Mouse (Mus musculus) embryonic fibroblast, embryonic 13.5 days (primary cell): ENCODE results near the gene Minpp1. TPM values are rescaled to one million over a fixed set of nuclear protein-coding genes. Genes with fewer than 3 reads are reported as not detected.
"Not testable (repeated sequence)": the region's sequence is repeated elsewhere in the genome, so short reads cannot be mapped to it uniquely, and the experiment has no call there.

ENCODE experiments used
- H3K27ac ChIP-seq: 2 replicates; pipeline ENCODE4 v1.5.1; 2012; ENCODE audit warnings: low read length, control low read depth, inconsistent platforms; ENCODE audit not compliant: insufficient read depth
- H3K4me1 ChIP-seq: 2 replicates; pipeline ENCODE4 v1.6.1; 2011; ENCODE audit warnings: low read length; ENCODE audit not compliant: control insufficient read depth, insufficient read depth
- H3K4me3 ChIP-seq: 2 replicates; pipeline ENCODE4 v1.5.1; 2011; ENCODE audit warnings: mild to moderate bottlenecking, control low read depth, low read length; ENCODE audit not compliant: insufficient read depth
- CTCF ChIP-seq: IDR thresholded peaks from 2 replicates; pipeline ENCODE4 v1.5.1; 2011; ENCODE audit warnings: mild to moderate bottlenecking, control low read depth, low read length, moderate library complexity, borderline replicate concordance; ENCODE audit not compliant: insufficient read depth
- POLR2A ChIP-seq: IDR thresholded peaks from 2 replicates; pipeline ENCODE4 v1.6.1; 2011; ENCODE audit warnings: low read depth, mild to moderate bottlenecking, control low read depth, low read length, moderate library complexity
- polyA plus RNA-seq: library from polyadenylated mRNA; stranded (reverse); fragments of >200 nt; gene quantifications from 2 replicates; pipeline ENCODE4 v1.2.4, GENCODE M21; 2011; ENCODE audit warnings: low read depth; ENCODE audit not compliant: missing spikeins, insufficient read length

Gene Minpp1
- polyA plus RNA-seq, 1 experiment: 50.8 TPM

- Histone ChIP-seq H3K4me3 (no peak overlapping the region), H3K27ac (no peak overlapping the region), H3K4me1 (peaks cover 3% of the 10 kb centered on the region)
- TF ChIP-seq CTCF (no peak), POLR2A (no peak)
Measured at GRCm38 (mm10) chr19:32470570-32471263, 14.9 kb upstream of the Minpp1 start.

DNA sequence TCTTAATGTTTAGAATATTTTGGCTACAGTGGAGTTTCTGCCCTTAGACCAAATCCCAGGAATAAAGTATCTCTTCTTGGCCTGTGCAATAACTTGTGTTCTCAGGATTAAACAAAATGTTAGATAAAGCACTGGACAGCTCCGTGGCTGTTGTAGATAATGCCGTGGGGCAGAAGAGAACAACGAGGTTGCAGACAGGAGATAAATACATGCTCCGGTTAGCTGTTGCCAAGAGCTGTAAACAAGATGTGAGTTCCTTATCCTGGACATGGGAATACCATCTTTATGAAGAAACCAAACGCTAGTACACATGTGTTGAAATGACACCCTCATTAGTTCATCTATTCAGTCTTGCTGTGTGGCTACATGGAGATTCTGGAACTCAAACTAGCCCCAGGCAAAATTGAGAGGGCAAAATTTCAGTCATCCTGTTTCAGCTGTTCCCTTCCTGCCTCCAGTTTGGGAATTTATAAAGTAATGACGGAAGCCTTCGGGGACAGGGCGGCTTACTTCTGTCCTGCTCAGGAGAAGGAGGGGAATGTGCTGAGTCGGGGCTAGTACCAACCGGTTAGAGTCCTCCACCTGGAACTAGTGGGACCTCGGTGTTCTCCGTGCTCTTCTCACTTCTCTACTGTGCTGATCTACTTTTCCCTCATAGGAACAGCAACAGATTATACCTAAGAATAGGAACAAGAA is 9.4 kb upstream of the Minpp1 start:
- Histone ChIP-seq H3K4me3 (no peak overlapping the region), H3K27ac (no peak overlapping the region), H3K4me1 (no peaks in the 10 kb centered on the region)
- no peak for TF ChIP-seq CTCF
- TF ChIP-seq POLR2A: no peak

DNA sequence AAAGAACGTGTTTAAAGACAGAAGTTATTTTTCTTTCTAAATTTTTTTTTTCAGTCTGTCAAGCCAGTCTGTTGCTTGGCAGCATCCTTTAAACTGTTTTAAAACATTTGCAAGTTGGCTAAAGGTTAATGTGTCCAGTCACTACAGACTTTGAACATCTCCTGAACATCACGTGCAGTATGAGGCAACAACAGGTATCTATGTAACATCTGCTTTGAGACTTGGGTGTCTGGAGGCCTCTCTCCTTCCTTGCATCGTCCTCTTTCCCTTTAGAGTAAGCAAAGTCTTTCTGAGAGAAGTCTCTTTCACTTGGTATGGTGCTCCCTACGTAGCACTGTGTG is 8.9 kb upstream of the Minpp1 start:
- H3K4me3 ChIP-seq: no peak overlapping the region
- no peaks in the 10 kb centered on the region for H3K4me1 ChIP-seq
- no peak overlapping the region for H3K27ac ChIP-seq
- TF ChIP-seq POLR2A (no peak), CTCF (no peak)

DNA sequence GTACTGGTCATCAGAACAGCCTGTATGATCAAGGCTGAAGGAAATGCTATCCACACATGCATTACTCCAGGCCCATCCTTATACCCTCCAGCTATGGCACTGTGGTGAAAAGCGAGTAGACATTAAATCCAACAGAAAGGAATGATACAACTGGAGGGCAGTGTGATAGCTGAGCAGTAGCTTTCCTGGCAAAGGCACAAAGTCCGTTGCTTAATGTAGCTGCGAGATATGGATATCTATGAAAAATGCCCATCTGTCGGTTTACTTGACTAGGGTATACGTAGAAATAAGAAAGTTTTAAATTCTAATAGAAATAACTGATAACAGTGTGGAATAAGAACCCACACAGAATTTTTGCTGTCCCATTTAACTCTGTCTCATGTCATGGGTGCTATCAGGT is 5.3 kb upstream of the Minpp1 start:
- TF ChIP-seq POLR2A: no peak
- no peak for TF ChIP-seq CTCF
- no peak overlapping the region for H3K27ac ChIP-seq
- no peak overlapping the region for H3K4me3 ChIP-seq
- no peaks in the 10 kb centered on the region for H3K4me1 ChIP-seq

DNA sequence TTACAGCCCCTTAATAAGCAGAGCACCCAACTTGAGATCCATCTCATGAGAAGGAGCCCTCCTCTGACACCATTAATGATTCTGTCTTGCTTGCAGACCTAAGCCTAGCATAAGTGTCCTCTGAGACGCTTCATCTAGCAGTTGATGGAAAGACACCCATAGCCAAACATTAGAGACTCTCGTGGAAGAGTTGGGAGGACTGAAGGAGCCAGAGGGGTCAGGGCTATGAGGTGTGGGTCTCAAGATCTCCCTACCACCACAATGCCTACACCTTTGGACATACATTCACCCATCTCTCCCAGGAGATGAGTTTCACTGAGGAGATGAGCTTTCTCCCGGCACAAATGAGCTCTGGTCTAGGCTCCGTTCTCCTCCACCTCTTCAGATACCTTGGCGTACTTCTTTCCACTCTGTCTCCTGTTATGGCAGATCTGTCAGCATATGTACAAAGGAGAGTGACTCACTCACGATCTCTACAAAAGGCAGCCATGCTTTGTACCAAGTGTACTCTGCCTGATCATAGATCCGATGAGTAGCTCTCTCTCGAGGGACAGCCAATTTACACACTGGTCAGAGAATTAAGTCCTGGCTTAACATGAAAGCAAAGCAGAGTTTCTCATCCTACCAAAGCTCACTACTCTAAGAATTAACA is 4.7 kb upstream of the Minpp1 start:
- Histone ChIP-seq H3K4me1 (no peaks in the 10 kb centered on the region), H3K4me3 (no peak overlapping the region), H3K27ac (no peak overlapping the region)
- TF ChIP-seq POLR2A (no peak), CTCF (no peak)

GRCm38 (mm10) chr19:32481511-32481910 is 4.1 kb upstream of the Minpp1 start:
- no peak for TF ChIP-seq CTCF
- TF ChIP-seq POLR2A: no peak
- Histone ChIP-seq H3K4me1 (no peaks in the 10 kb centered on the region), H3K4me3 (no peak overlapping the region), H3K27ac (no peak overlapping the region)

GRCm38 (mm10) chr19:32484941-32485660 is 468 bp upstream of the Minpp1 start:
- Histone ChIP-seq H3K4me3 (peak overlapping the region; percentile 97), H3K27ac (peak overlapping the region; percentile 23; the same call in 1 of the 2 replicates), H3K4me1 (no peaks in the 10 kb centered on the region)
- TF ChIP-seq CTCF: no peak
- peak; percentile 12; the same call in 1 of the 2 replicates for TF ChIP-seq POLR2A

DNA sequence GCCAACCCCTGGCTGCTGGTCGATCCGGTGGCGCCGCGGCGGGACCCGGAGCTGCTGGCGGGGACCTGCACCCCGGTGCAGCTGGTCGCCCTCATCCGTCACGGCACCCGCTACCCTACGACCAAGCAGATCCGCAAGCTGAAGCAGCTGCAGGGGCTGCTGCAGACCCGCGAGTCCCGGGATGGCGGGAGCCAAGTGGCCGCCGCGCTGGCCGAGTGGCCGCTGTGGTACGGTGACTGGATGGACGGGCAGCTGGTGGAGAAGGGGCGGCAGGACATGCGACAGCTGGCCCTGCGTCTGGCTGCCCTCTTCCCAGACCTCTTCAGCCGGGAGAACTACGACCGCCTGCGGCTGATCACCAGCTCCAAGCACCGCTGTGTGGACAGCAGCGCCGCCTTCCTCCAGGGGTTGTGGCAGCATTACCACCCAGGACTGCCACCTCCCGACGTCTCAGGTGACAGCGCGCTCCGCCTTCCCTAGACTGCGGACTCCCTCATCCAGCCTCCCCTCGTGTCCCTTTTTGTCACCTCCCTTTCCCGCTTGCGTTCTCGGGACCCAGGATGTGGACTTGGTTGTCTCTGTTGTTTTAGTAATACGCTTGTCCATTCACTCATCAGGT is 646 bp downstream of the Minpp1 start:
- TF ChIP-seq CTCF: peak; percentile 67; the same call in 1 of the 2 replicates
- 0 out of 2 replicates have a peak, but pooled peaks have one; percentile 44 for TF ChIP-seq POLR2A
- Histone ChIP-seq H3K27ac (peak overlapping the region; percentile 34), H3K4me3 (peak overlapping the region; percentile 97)
- H3K4me1 ChIP-seq: not testable (repeated sequence)

DNA sequence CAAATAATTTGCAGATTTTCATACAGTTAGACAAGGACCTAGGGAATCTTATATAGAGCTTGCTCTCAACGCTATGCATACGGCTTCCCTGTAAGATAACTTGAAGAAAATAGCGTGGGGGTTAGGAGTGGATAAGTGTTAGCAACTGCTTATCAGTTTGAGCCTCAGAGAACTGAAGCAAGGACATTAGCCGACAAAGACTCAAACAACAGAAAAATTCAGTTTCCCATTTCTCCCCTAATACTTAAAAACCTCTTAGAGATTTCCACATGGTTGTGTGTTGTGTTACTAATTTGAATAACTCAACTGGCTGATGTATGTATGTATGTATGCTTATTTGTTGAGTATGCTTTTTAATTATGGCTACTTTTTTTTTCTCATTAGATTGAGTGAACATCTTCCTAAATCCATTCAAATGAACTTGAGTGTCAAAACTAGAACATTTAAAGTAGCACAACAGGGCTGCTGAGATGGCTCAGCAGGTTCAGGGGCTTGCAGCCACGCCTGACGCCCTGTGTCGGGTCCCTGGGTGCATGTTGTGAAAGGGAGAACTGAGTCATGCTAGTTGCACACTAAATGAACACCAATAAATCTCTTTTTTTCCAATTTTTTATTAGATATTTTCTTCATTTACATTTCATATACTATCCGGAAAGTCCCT is 2.2 kb downstream of the Minpp1 start:
- no peak for TF ChIP-seq POLR2A
- TF ChIP-seq CTCF: no peak
- Histone ChIP-seq H3K4me3 (peak overlapping the region; percentile 97; the same call in 1 of the 2 replicates), H3K27ac (no peak overlapping the region), H3K4me1 (no peaks in the 10 kb centered on the region)
